Mouse (Mus musculus) MEL (cell line): Measurements from ENCODE around the gene Nkiras2. TPM values are rescaled to one million over a fixed set of nuclear protein-coding genes. Genes with fewer than 3 reads are reported as not detected.

Experiments used
- DNase-seq: peaks from one replicate; pipeline ENCODE4 v3.0.0; 2011; ENCODE audit warnings: low read depth, low spot score
- H3K27ac ChIP-seq: 2 replicates; pipeline ENCODE4 v1.5.1; 2012; ENCODE audit warnings: low read depth, mild to moderate bottlenecking, control low read depth, low read length, moderate library complexity; ENCODE audit not compliant: control insufficient read depth
- H3K27me3 ChIP-seq, 2 experiments: fragments of 150-350 bp in 1 of 2; sonication (generic) in 1 of 2; 2 replicates each; pipeline ENCODE4 v1.6.1; 2012; ENCODE audit warnings: low read length in 2 of 2, mild to moderate bottlenecking in 2 of 2, improper control_type of control experiment in 1 of 2, moderate library complexity in 1 of 2; ENCODE audit not compliant: insufficient read depth in 2 of 2, control insufficient read depth in 1 of 2
- H3K36me3 ChIP-seq, 2 experiments: 2 replicates each; pipeline ENCODE4 v1.6.1; 2012 to 2014; ENCODE audit warnings: low read length in 2 of 2, improper control_type of control experiment in 1 of 2, inconsistent platforms in 1 of 2, mild to moderate bottlenecking in 1 of 2; ENCODE audit not compliant: insufficient read depth in 2 of 2, control insufficient read depth in 1 of 2
- H3K4me1 ChIP-seq, 2 experiments: fragments of 150-350 bp in 1 of 2; sonication (generic) in 1 of 2; 2 replicates each; pipeline ENCODE4 v1.6.1; 2012; ENCODE audit warnings: low read length in 2 of 2, improper control_type of control experiment in 1 of 2, mild to moderate bottlenecking in 1 of 2; ENCODE audit not compliant: insufficient read depth in 2 of 2, control insufficient read depth in 1 of 2
- H3K4me3 ChIP-seq, 2 experiments: fragments of 150-350 bp in 1 of 2; sonication (generic) in 1 of 2; 2 replicates each; pipeline ENCODE4 v1.5.1; 2012; ENCODE audit warnings: low read depth in 2 of 2, low read length in 2 of 2, mild to moderate bottlenecking in 2 of 2, moderate library complexity in 2 of 2, control low read depth in 1 of 2, improper control_type of control experiment in 1 of 2; ENCODE audit not compliant: control insufficient read depth in 1 of 2, insufficient read depth in 1 of 2
- H3K79me2 ChIP-seq: 2 replicates; pipeline ENCODE4 v1.6.1; 2012; ENCODE audit warnings: mild to moderate bottlenecking, low read length, moderate library complexity; ENCODE audit not compliant: control insufficient read depth, poor library complexity, insufficient read depth
- H3K9ac ChIP-seq: 2 replicates; pipeline ENCODE4 v1.6.1; 2012; ENCODE audit warnings: low read depth, mild to moderate bottlenecking, control low read depth, low read length, moderate library complexity; ENCODE audit not compliant: control insufficient read depth, poor library complexity, severe bottlenecking
- H3K9me3 ChIP-seq: fragments of 150-350 bp; sonication (generic); replicated peaks from 2 replicates; pipeline ENCODE4 v1.6.1; 2012; ENCODE audit warnings: mild to moderate bottlenecking, low read length, improper control_type of control experiment, moderate library complexity; ENCODE audit not compliant: insufficient read depth
- CTCF ChIP-seq, 3 experiments: IDR thresholded peaks in 2 of 3; conservative IDR thresholded peaks in 1 of 3; 2 replicates each; pipeline ENCODE4 v1.5.1; 2011 to 2012; ENCODE audit warnings: low read length in 3 of 3, low read depth in 2 of 3, mild to moderate bottlenecking in 2 of 3, improper control_type of control experiment in 1 of 3, inconsistent platforms in 1 of 3, mixed read lengths in 1 of 3, moderate library complexity in 1 of 3; ENCODE audit not compliant: control insufficient read depth in 1 of 3, insufficient read depth in 1 of 3, poor library complexity in 1 of 3, severe bottlenecking in 1 of 3
- E2F4 ChIP-seq: IDR thresholded peaks from 2 replicates; pipeline ENCODE4 v1.6.1; 2011; ENCODE audit warnings: low read depth, low read length, improper control_type of control experiment, borderline replicate concordance
- ETS1 ChIP-seq: IDR thresholded peaks from 2 replicates; pipeline ENCODE4 v1.6.1; 2012; ENCODE audit warnings: low read depth, mild to moderate bottlenecking, inconsistent platforms, low read length, improper control_type of control experiment, moderate library complexity
- GATA1 ChIP-seq: IDR thresholded peaks from 2 replicates; pipeline ENCODE4 v1.6.1; 2011; ENCODE audit warnings: low read depth, low read length, improper control_type of control experiment
- HCFC1 ChIP-seq: IDR thresholded peaks from 2 replicates; pipeline ENCODE4 v1.6.1; 2012; ENCODE audit warnings: low read depth, mild to moderate bottlenecking, inconsistent platforms, low read length, improper control_type of control experiment, moderate library complexity
- JUND ChIP-seq: IDR thresholded peaks from 2 replicates; pipeline ENCODE4 v1.6.1; 2011; ENCODE audit warnings: low read depth, mild to moderate bottlenecking, improper control_type of control experiment, low read length
- KAT2A ChIP-seq: conservative IDR thresholded peaks from 2 replicates; pipeline ENCODE4 v1.6.1; 2012; ENCODE audit warnings: low read depth, low read length, improper control_type of control experiment, inconsistent platforms
- MXI1 ChIP-seq: IDR thresholded peaks from 2 replicates; pipeline ENCODE4 v1.6.1; 2011; ENCODE audit warnings: mild to moderate bottlenecking, low read depth, low read length, improper control_type of control experiment
- MYC ChIP-seq: IDR thresholded peaks from 2 replicates; pipeline ENCODE4 v1.6.1; 2011; ENCODE audit warnings: low read depth, mild to moderate bottlenecking, low read length, improper control_type of control experiment, moderate library complexity
- NRF1 ChIP-seq: IDR thresholded peaks from 2 replicates; pipeline ENCODE4 v1.6.1; 2014; ENCODE audit warnings: low read depth, mild to moderate bottlenecking, inconsistent platforms, low read length, improper control_type of control experiment, moderate library complexity; ENCODE audit not compliant: poor library complexity, insufficient read depth, severe bottlenecking
- POLR2A ChIP-seq, 2 experiments: IDR thresholded peaks; 2 replicates each; pipeline ENCODE4 v1.6.1; 2011 to 2012; ENCODE audit warnings: low read length in 2 of 2, mild to moderate bottlenecking in 2 of 2, control low read depth in 1 of 2, improper control_type of control experiment in 1 of 2, low read depth in 1 of 2, moderate library complexity in 1 of 2; ENCODE audit not compliant: control insufficient read depth in 1 of 2, insufficient read depth in 1 of 2, poor library complexity in 1 of 2
- POLR2AphosphoS5 ChIP-seq: IDR thresholded peaks from 2 replicates; pipeline ENCODE4 v1.6.1; 2012; ENCODE audit warnings: low read depth, borderline replicate concordance, mild to moderate bottlenecking, inconsistent platforms, low read length, moderate library complexity, mixed read lengths
- RAD21 ChIP-seq: IDR thresholded peaks from 2 replicates; pipeline ENCODE4 v1.6.1; 2011; ENCODE audit warnings: mild to moderate bottlenecking, low read depth, low read length, improper control_type of control experiment
- SIN3A ChIP-seq: IDR thresholded peaks from 2 replicates; pipeline ENCODE4 v1.6.1; 2012; ENCODE audit warnings: low read length, improper control_type of control experiment, inconsistent platforms
- SMC3 ChIP-seq: IDR thresholded peaks from 2 replicates; pipeline ENCODE4 v1.6.1; 2011; ENCODE audit warnings: low read depth, low read length, improper control_type of control experiment
- TCF12 ChIP-seq: IDR thresholded peaks from 2 replicates; pipeline ENCODE4 v1.6.1; 2014; ENCODE audit warnings: low read depth, mild to moderate bottlenecking, inconsistent platforms, low read length, improper control_type of control experiment, moderate library complexity
- USF1 ChIP-seq: IDR thresholded peaks from 2 replicates; pipeline ENCODE4 v1.6.1; 2014; ENCODE audit warnings: low read depth, mild to moderate bottlenecking, inconsistent platforms, low read length, improper control_type of control experiment, moderate library complexity
- USF2 ChIP-seq, 2 experiments: IDR thresholded peaks; 2 replicates each; pipeline ENCODE4 v1.6.1; 2011 to 2012; ENCODE audit warnings: improper control_type of control experiment in 2 of 2, low read length in 2 of 2, borderline replicate concordance in 1 of 2, inconsistent platforms in 1 of 2, low read depth in 1 of 2, mild to moderate bottlenecking in 1 of 2; ENCODE audit not compliant: insufficient read depth in 1 of 2
- ZC3H11A ChIP-seq: IDR thresholded peaks from 2 replicates; pipeline ENCODE4 v1.6.1; 2012; ENCODE audit warnings: low read depth, mild to moderate bottlenecking, inconsistent platforms, low read length, improper control_type of control experiment
- ZMIZ1 ChIP-seq: IDR thresholded peaks from 2 replicates; pipeline ENCODE4 v1.6.1; 2012; ENCODE audit warnings: low read depth, mild to moderate bottlenecking, inconsistent platforms, low read length, improper control_type of control experiment, moderate library complexity
- ZNF384 ChIP-seq: IDR thresholded peaks from 2 replicates; pipeline ENCODE4 v1.6.1; 2012; ENCODE audit warnings: low read depth, mild to moderate bottlenecking, inconsistent platforms, low read length, improper control_type of control experiment
- polyA plus RNA-seq, 2 experiments: library from polyadenylated mRNA; stranded (reverse) in 1 of 2; unstranded in 1 of 2; fragments of >175 nt in 1 of 2; fragments of >200 nt in 1 of 2; gene quantifications; 2 replicates each; pipeline versions ENCODE4 v1.2.1 to v1.2.4; 2012; ENCODE audit warnings: low replicate concordance in 2 of 2, low read depth in 1 of 2; ENCODE audit not compliant: insufficient read length in 2 of 2, insufficient read depth in 1 of 2, missing spikeins in 1 of 2
- total RNA-seq: library from RNA; depleted of rRNA; stranded (reverse); fragments of 300-350 nt; gene quantifications from 2 replicates; pipeline ENCODE4 v1.2.3, GENCODE M21; 2012

Gene Nkiras2
- total and polyA plus RNA-seq, 3 experiments, result 37.1 to 49.9 TPM; not detected in 1

DNA sequence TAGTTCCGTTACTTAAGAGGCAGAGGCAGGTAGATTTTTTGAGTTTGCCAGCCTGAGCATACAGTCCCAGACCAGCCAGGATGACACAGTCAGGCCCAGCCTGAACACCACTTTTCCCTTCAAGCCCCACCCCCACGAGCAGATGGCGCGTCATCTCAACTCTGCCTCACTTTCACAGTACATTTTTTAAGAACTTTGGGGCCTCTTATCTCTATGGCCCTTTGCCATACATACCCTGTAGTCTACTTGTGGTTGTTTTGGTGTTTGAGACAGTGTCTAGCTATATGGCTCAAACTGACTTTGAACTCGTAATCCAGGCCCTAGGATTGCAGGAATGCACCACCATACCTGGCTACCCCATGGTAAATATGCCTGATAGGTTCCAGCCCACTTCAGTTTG, 9.0 kb downstream of the Nkiras2 start (continued):
- TF ChIP-seq ZMIZ1 (no peak), POLR2AphosphoS5 (no peak), GATA1 (peak; percentile 88), HCFC1 (peak; percentile 56), RAD21 (no peak), E2F4 (no peak), KAT2A (no peak), ZC3H11A (no peak), JUND (no peak), SIN3A (peak; percentile 63)

DNA sequence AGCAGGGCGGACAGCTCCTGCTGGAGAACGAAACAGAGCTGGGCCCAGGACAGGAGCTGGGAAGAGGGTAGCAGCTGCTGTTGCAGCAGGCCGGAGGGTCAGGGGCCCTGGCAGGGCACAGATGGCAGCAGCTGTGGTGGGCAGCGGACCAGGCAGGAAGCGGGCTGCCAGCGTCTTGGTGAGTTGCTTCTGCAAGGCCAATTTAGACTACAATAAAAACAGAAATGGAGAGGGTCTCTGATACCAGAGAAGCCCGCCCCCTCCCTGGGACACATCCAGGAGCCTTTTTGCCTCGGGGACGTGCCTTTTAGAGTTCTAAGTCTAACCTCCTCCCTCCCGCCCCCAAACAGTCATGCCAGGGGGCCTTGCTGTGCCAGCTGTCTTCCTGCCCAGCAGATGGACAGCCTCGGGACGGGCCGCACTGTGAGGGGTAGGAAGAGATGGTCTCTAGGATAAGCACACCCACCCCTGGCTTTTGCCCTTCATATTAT, 9.9 kb downstream of the Nkiras2 start:
- Histone ChIP-seq H3K27ac (no peak overlapping the region), H3K9me3 (no peaks in the 10 kb centered on the region), H3K4me1 (peaks cover 13 to 50% of the 10 kb centered on the region in 2 experiments), H3K9ac (no peak overlapping the region), H3K79me2 (no peaks in the 10 kb centered on the region), H3K4me3 (no peak overlapping the region), H3K27me3 (no peaks in the 10 kb centered on the region), H3K36me3 (peaks cover 0 to 41% of the 10 kb centered on the region in 2 experiments; a peak in 2 of 4 replicates)
- DNase-seq, result no peak
- no peak for TF ChIP-seq USF2 (IDR thresholded peaks at IDR 0.05; ENCODE audit: borderline replicate concordance in 1 of 2, insufficient read depth in 1 of 2, low read depth in 1 of 2, low read length in 2 of 2)
- no peak for TF ChIP-seq ZNF384
- no peak for TF ChIP-seq MYC
- TF ChIP-seq USF1, result no peak
- no peak for TF ChIP-seq ETS1
- TF ChIP-seq JUND, result no peak
- TF ChIP-seq SMC3, result no peak
- no peak for TF ChIP-seq CTCF (IDR thresholded peaks at IDR 0.05 in 2 of 3, conservative IDR thresholded peaks at IDR 0.05 in 1 of 3; ENCODE audit: control insufficient read depth in 1 of 3, insufficient read depth in 1 of 3, low read depth in 2 of 3, low read length in 3 of 3, poor library complexity in 1 of 3, severe bottlenecking in 1 of 3)
- TF ChIP-seq MXI1, result no peak
- no peak for TF ChIP-seq POLR2AphosphoS5
- no peak for TF ChIP-seq HCFC1
- TF ChIP-seq TCF12, result no peak
- TF ChIP-seq POLR2A (IDR thresholded peaks at IDR 0.05; ENCODE audit: control insufficient read depth in 1 of 2, insufficient read depth in 1 of 2, low read depth in 1 of 2, low read length in 2 of 2, poor library complexity in 1 of 2), result no peak
- no peak for TF ChIP-seq NRF1
